Mouse (Mus musculus) left cerebral cortex, adult 8-10 months (tissue): ENCODE measurements around the gene Laptm4a. TPM values are rescaled to one million over a fixed set of nuclear protein-coding genes. Genes with fewer than 3 reads are reported as not detected.
A peak's percentile ranks its signal among the peaks of the same experiment; 100 is the strongest.

Source experiments
- DNase-seq, 2 experiments: peaks; one replicate each; pipeline ENCODE4 v3.0.0; 2022; ENCODE audit warnings: low spot score in 2 of 2
- total RNA-seq, 4 experiments: library from RNA; stranded (reverse); gene quantifications; 2 replicates each; pipeline ENCODE4 v1.2.4; 2022

The Laptm4a gene
- 100 to 1,000 TPM; 184 to 197 (median 194) TPM for total RNA-seq

DNA sequence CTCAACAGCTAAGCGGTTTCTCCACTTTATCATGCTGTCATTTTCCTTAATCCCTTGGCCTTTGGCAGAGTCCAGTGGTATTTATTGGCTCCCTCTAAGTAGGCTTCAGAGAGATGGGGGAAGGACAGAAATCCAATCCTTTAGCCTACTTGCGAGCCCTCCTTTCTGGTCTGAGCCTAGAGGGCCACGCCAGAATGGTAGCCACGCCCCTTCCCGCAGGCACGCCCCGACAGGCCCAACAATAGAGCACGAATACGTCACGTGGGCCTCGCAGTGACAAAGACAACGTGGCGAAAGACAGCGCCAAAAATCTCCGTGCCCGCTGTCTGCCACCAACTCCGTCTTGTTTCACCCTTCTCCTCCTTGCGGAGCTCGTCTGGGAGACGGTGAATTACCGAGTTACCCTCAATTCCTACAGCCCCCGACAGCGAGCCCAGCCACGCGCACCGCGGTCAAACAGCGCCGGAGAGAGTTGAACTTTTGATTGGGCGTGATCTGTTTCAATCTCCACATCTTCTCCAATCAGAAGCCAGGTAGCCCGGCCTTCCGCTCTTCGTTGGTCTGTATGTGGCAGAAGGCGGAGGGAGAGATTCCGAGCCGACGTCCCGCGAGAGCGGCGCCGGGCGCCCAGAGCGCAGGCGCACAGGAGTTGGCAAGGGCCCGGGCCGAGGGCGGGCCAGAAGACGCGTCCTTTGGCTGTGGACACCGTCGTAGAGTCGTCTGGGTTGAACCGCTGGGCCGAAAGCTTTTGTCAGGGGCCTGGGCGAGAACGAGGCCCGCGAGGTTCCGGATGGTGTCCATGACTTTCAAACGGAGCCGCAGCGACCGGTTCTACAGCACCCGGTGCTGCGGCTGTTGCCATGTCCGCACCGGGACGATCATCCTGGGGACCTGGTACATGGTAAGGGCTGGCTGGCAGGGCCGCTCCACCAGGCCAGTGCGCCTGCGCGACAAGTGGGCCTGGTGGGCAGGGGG lies at the start of gene Laptm4a:
Gene Laptm4a, plus strand, starts transcription at position 271 of the 975 bp plus-strand sequence.
- peak; percentile 93 to 98 for DNase-seq

DNA sequence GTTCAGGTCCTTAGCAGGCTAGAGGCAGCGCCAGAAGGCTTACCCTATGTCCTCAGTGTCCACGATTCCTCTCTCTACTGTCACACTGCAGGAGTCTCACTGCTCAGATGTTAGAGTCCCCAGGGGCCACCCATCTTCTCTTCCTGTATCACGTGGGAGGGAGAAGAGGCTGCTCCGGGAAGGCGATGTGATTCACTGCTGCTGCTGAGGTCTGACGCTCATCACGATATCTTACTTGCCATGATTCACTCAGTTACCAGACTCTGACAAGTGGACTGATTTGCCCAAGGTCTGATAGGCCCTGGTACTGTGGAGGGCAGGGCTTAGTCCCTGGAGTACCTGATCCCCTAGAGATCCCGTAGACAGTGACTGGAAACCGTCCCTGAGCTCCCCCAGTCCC lies 45.9 kb upstream of the Laptm4a start:
- no peak for DNase-seq

DNA sequence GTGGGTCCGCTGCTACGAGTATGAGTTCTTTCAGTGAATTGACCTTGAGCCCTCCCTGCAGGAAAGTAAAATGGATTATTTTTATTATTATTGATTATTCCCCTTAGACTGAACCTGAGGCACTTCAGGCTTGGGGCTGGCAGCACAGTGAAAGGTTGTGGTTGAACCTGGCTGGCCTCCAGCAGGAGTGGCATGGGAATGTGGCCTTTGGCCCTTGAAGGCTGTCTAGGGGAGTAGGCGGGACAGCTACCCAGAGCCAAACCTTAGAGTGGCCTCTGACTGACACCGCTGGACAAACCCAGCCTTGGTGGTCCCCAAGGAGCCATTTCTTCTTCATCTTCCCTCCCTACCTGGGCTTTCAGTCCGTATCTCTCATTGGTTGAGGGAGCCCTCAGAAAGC lies 44.6 kb upstream of the Laptm4a start:
- DNase-seq = no peak

DNA sequence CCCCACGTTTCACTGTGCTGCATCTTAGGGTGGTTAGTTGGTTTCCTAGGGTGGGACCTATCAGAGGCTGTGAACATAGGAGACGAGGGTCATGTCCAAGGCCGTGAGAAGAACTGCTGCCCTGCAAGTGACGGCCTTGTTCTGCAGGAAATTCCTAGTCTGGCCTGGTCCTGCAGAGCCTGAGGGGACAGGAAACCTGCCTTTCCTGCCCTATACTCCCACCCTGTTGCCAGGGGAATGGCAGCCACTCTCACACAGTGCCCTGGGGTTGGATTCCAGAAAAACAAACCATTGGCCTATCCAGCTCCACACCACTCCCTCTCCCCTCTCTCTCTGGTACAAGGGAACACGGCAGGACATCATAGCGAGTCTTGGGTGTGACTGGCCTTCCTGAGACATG lies 44.1 kb upstream of the Laptm4a start:
- DNase-seq = no peak

DNA sequence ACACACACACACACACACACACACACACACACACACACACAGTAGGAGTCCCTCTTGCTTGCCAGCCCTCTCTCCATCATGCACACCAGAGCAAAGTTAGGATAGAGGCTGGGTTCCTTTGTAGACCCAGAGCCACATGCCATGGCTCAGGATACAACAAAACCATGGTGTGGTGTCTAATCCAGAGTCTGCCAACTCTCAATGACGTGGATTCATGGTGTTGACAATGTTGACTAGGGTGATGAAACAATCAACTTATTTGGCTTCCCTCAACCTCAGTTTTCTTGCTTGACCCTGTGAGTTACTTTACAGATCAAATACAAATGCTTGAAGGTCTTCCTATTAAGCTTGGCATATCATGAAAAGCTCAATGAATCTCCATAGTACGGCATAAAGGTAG lies 42.7 kb upstream of the Laptm4a start:
- no peak for DNase-seq

DNA sequence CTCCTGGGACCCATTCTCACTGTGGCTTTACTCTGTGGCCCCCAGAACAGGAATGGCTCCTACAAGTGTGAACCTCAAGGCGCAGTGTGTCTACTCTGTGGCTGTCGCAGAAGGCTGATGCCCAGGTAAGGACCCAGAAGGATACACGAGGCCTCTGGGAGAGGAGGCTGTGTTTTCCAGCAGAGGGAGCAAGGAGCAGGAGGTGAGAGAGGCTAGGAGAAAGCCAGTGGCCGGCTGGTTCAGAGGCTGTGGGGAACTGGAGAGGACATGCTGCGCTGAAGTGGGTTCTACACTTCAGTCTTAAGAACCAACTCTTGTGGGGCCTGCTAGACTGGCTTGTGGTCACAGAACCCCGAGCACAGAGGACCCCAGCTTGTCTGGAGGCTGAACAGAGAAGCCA lies 42.1 kb upstream of the Laptm4a start:
- no peak for DNase-seq

DNA sequence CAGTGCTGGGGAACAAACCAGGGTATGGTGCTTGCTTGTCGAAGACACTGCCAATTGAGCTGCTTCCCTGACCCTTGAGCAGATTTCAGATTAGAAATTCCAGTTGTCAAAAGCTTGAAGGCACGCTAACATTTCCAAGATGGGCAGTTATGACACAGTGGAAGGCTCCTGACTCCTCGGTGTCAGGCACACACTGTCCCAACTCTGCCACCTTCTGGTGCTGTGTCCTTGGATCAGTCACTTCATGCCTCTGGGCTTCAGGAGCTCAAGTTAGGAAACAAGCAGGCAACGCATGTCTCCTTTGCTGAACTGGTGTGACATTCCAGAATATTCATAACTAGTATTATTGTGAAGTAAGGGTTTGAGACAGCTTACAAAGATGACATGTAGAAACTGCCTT lies 39.7 kb upstream of the Laptm4a start:
- DNase-seq = no peak

DNA sequence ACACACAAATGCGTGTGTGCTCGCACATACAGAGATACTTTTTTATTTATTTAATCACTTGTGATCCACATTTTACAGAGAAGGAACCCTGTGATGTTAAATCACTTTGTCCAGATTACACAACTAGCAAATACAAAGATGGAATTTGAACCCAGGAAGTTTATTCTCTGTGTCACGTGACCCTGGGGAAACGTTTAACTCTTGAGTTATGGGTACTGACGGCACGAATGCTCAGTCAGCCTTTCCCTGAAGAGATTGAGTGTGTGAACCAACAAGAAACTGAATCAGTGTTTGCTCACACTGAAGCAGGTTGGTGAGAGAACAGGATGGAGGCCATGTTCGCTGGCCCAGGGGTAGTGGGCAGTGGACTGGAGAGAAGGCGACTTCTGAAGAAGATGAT lies 39.1 kb upstream of the Laptm4a start:
- DNase-seq = no peak

DNA sequence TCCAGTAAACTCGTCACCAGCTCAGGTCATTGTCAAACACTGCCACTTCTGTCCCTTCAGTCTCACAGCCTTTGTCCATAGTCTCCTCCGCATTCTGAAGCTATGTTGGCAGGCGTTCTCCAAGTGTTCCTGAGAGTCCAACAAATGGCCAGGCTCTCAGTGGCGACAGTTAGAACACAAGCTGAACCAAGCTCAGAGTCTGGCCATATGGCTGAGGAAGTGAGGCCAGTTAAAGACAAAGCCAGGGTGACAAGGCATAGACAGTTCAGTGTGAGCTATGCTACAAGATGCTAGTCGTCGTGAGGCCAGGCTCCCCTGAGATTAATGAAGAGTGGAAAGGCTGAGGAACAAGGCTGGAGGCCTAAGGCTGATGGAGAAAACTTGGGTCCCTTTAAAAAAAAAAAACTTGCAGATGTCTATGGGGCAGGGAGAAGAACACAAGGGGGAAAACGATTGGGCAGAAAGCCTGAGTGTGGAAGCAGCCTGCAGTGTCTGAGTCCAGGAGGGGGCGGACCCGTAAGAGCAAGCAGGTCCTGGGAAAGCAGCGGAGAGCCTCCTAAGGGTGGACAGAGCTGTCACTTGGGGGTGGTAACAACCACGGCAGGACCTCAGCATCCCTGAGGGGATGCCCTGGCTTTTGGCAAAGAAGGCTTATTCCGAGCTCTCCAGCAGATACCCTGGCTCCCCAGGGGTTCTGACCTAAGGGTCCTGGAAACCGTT lies 36.9 kb upstream of the Laptm4a start:
- DNase-seq = no peak

DNA sequence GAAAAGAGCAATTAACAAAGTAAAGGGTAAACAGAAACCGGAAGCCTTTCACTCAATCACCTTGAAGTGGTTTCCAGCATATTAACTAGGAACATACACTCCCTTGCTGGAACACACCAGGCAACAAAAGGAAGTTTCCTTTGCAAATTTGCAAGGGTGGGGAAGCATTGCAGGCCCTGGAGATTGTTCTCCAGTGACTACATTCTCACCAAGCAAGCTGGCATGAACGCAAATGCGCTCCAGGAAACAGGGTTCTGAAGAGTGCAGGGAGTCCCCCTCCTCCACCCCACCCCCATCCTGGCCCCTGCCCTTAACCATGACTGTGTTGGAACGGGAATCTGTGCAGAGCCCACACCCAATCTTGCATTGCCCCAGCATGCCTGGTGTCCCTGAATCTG lies 36.3 kb upstream of the Laptm4a start:
- DNase-seq = no peak

DNA sequence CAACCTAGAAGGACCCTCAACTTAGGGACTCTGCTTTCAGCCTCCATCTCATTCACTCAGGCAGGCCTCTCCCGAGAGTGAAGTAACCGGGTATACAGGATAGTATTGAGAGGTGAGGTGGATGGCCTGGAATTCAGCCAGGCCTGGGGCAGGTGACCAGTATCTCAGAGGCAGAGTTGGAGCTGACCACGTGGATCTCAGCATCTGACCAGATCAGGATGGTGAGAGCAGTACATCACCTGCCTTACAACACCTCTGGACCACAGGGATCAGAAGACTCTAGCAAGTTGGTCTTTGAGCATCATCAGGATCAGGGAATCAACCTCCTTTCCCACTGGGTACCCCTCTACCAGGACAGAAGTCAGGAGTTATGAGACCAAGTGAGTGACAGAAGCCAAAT lies 35.5 kb upstream of the Laptm4a start:
- DNase-seq = no peak

DNA sequence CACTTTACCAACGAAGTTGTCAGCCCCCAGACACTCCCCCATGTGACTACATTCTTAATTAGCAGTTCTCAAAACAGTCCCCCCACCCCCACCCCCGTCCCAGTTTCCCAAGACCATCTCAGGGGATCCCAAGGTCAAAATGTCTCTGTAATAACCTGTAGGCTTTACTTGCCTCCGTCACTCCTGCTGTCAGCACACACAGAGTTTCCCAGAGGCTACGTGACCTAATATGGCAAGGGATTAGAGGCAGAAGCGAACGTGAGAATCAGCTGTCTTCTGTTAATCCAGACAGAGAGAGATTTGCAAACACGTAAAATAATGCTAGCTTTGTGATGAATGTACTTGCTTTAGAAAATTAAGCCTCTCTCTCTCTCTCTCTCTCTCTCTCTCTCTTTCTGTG lies 33.0 kb upstream of the Laptm4a start:
- DNase-seq = no peak

DNA sequence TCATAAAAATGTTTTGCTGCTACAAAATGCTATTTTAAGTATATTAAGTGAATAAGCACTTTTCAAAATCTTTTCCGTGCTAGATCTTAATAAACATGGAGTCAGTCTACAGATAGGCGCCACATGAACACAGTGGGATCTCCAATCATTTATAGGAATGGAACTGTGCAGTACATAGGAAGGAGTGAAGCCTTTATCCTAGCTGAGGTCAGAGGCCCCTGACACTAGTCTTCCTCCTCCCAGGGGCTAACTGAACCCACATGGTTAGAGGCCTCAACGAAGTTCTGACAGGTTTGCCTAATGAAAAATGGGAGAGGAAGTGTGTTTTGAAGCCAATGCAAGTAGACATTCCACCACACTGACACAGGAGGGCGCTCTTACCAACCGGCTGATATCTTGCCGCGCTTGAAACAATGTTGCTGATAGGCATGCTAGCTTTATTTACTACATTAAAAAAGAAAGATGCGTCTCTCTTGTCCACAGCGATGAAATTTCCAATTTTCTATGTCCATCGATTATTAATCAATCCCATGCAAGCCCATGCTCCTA lies 32.3 kb upstream of the Laptm4a start:
- DNase-seq = peak; percentile 17 to 32

DNA sequence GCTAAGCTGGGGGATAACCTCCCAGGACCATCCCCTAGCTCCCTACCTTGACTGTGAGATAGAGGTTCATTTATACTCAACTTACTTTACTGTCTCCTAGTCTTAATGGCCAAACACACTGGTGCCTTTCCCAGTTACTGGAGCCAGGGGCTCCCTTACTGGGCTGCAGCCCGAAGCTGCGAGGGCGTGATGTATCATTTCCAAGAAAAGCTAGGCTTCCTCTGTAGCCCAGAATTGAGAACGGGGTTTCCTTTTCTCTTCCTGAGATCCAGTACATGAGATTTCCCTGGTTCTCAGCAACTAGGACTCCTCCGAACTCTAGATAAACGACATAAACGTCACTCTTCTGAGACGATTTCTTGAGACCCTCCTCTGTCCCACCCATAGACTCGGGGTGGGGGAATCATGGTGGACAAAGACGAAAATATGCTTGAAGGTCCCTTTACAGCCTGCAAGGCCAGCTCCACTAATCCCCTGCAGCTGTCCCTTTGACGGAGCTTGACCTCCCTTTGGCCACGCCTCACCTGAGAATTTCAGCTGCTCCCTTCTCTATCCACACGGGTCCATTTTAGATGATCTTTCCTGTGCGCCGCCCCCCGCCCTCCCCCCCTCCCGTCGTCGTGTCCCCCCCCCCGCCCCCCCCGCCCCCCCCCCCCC lies 28.5 kb upstream of the Laptm4a start:
- no peak for DNase-seq

DNA sequence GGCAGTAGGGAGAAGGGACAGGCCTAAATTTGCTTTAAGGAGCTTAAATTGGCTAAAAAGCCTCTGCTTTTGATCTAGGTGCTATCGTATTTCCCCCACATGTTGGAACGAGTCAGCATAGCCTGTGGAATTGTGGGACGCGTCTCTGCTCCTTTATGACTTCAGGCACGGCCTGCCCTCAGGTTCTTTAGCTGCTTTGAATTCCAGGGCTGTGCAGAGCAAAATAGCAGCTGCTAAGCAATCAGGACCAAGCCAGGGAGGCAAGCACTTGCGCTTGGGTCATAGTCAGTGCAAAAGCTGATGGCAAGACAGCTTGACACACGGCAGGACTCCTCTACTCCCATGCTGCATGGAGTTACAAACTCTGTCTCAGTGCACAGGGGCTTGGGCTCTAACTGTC lies 24.3 kb upstream of the Laptm4a start:
- no peak for DNase-seq

DNA sequence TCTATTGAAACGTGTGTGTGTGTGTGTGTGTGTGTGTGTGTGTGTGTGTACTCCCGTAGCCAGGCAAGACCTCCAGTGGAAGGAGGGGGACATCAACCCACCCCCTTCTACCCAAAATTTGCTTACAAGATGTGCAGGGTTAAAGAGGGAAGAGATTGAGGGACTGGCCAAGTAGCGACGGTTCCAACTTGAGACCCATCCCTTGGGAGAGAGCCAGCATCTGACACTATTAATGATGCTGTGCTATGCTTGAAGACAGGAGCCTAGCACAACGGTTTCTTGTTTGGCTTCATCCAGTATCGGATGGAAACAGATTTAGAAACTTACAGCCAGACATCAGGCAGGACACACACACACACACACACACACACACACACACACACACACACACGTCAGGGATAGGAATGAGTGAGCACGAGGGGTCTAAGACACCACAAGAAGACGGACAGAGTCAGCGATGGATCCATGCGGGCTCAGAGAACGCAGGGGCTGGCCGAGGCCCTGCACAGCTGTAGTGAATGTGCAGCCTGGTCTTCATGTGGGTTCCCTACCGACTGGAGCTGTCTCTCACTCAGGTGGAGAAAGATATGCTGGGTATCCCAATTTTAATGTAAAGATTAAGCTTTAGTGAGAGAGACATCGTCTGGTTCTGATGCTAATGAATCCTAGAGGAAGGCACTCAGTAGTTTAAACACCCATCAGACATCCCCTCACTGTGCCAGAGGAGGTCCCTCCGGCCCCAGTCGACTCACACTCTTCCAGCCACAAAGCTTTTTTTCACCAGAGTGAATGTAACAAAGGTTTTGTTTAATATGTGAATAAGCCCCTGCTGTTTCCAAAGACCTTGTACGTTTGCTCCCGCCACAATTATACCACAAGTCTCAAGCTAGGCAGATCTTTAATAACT lies 22.3 kb upstream of the Laptm4a start:
- no peak for DNase-seq

DNA sequence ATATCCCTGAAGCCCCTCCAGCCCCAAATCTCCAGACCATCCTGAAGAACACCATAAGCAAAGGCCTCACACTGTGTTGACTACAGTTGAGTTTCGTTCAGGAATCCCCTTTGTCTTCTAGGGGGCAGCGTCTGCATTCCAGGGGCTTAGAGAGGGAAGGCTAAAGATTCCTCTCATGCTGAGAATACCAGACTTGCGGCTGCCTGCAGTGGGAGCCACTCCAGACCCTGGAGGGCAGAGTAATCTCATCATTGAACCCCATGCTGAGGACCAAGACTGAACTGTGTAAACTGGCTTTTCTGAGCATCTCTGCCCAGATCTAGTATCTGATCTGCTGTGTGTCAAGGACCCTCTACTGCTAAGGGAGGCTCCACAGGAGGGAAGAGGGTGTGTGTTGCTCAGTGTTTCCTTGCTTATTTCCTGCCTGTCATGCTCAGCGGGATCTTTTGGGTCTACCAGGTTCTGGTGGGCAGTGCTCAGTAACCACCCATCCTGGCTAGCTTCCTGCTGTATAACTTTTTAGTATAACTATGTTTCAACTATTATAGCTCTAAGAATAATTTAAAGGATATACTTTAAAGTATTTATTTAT lies 21.3 kb upstream of the Laptm4a start:
- no peak for DNase-seq

DNA sequence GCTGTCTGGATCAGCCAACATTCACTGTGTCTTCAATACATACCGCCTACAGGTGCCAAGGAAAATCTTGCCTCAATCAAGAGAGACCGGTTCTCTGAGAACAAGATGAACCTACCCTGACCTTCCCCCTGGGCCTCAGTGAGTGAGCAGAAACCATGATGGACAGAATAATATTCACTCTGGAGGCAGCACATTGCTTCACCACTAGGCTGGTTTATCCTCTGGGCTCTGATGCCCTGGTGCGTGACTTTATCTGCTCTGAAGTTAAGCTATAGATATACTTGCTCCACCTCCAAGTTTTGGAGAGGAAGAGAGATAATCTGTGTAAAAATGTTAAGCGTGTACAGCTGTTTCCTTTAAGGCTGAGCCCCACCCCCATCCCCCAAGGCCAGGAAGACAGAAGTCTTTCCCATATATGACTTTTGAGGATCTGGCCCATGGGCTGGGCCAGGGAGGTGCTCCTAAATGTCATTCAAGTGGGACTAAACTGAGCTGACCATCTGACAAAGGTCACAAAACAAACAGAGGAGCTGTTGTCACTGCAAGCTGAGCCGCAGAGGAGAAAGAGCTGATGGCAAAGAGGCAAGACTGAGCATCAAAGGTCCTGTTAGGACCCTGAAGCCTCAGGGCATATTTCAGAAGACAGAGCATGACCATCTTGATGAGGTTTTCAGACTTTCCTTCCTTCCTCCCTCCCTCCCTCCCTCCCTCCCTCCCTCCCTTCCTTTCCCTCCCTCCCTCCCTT lies 20.4 kb upstream of the Laptm4a start:
- no peak for DNase-seq

DNA sequence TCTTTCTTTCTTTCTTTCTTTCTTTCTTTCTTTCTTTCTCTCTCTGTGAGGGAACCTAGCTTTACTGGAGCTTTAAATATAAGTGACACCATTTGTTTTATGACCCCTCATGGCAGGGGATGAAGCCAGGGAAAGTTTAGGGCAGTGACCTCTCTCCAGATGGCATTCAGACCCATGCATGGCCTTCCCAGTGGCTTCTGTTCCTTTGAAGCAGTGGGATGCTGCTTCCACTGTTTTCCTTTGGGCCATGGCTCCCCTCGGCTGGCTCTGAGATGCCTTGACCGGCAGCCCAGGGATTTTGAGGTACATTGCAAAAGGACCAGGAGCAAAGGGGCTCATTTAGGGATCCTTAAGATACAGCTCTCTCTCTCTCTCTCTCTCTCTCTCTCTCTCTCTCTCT lies 19.5 kb upstream of the Laptm4a start:
- no peak for DNase-seq

DNA sequence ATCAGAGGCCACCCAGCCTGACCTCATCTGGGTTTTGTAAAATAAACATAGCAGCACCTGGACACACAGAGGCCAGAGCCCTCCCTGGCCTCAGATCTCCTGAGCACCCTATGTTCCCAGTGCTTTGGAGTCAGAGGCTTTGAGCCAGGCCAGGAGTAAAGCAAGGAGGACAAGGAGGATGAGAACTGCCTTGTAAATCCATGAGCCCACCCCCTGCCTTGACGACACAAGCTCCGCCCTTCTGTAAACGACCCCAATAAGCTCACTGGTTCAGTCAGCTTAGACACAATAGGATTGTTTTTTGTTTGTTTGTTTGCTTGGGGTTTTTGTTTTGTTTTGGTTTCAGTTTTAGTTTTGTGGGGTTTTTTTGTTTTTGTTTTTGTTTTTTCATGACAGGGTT lies 19.0 kb upstream of the Laptm4a start:
- no peak for DNase-seq
